Mouse (Mus musculus): ENCODE results near the gene Cir1. TPM values are rescaled to one million over a fixed set of nuclear protein-coding genes. Genes with fewer than 3 reads are reported as not detected.

Gene Cir1
- 3.3 and 4.7 TPM in 2 replicates for polyA plus RNA-seq (2012; rRNA removed)

DNA sequence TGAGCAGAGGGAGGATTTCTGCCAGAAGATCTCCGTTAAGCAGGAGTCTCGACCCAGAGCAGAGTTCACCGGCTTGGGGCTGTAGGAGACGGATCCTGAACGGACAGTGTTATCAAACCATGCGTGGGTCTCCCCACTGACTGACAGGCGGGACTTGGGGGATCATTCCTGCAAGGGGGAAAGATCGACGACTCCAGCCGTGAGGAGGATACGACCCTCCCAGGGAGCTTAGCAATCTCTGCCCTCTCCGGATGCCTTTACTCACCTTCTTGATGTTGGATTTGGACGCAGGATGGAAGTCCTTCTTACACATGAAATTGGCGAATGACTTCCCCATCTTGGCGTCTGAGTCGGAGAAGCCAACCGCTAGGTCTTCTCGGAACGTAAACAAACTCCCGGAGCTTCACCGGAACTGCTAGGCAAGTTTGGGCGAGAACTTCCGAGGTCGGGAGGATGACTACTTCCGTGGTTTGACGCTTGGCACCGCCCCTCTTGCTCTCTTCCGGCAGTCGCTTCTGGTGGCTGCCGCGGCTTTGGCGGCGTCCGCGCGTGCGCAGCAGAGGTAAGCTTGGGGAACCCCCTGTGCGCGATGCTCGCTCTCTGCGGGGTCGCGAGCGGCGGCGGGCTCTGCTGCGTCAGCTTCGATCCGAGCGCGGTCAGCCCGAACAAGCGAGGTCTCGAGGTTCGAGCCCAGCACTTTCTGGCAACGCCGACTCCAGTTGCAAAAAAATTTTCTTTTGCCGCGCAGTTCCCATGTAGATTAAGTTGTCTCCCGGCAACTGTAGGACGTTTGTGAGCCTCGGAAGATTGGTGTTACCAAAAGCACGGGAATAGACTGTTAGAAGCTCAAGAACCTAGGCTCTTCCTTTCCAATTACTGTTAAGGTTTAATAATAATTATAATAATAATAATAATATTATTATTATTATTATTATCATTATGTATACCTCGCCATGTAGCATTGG lies at the start of gene Cir1, which contains the start of gene Scrn3:
TSS of gene Cir1 (minus strand) at position 550 of the 965 bp plus-strand sequence.
TSS of gene Scrn3 (plus strand) at position 450 of the 965 bp plus-strand sequence.
- peak; percentile 65 for DNase-seq (ENCODE audit: low read depth)

DNA sequence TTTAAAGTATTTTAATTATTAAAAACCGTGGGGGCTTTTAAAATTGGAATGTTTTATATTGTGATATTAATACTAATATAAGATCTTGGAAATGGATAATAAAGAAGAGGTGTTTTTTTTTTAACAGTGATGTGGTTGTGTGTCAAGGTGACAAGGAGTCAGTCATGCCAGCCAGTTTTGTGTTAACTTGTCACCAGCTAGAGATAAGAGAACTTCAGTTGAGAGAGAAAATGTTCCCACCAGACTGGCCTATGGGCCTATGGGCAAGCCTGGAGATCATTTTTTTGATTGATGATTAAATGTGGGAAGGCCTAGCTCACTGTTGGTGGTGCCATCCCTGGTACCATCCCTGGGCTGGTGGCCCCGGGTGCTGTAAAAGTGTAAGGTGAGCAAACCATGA lies 48.0 kb upstream of the Cir1 start:
- no peak for DNase-seq (ENCODE audit: low read depth)

GRCm38 (mm10) chr2:73359941-73360340 lies 47.4 kb upstream of the Cir1 start:
- no peak for DNase-seq (ENCODE audit: low read depth)

GRCm38 (mm10) chr2:73357004-73357403 lies 44.5 kb upstream of the Cir1 start:
- DNase-seq (ENCODE audit: low read depth) = no peak

- DNase-seq (ENCODE audit: low read depth) = no peak
Observed at GRCm38 (mm10) chr2:73351927-73352374, 39.5 kb upstream of the Cir1 start.

GRCm38 (mm10) chr2:73351496-73351895 lies 39.0 kb upstream of the Cir1 start:
- DNase-seq (ENCODE audit: low read depth) = no peak

DNA sequence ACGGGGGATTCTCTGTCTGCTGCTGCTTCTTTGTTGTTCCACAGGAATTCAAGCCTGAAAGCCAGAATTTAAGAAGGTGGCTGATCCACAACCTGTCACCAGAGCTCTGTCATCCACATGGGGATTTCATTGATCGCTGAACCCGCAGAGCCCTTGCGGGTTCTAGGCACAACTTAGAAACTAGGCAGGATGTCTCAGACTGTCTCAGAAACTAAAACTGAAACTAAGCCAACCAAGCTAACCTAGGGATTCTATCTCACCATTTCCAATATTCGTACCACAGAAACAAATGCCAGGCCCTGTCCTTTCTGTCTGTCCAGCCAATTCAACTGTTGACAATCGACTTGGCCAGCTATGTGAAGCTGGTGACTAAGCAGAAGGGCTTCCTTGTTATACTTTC lies 35.7 kb upstream of the Cir1 start:
- DNase-seq (ENCODE audit: low read depth) = no peak

DNA sequence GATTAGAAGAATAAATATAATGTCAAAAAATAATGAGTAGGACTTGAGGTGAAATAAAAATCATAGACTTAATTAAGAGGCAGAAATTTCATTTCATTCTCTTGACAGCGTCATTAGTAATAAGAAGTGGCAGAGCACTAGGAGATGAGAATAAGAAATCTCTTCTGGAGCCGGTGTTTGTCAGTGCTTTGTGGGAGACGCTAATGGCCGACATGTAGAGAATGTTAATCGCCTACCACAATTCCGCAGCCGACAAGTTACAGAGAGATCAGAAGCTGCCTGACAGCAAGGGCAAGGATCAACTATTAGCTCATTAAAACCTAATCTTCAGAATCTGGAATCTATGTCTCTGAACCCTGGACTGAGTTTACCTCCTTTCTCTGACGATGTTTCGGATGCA lies 35.3 kb upstream of the Cir1 start:
- no peak for DNase-seq (ENCODE audit: low read depth)

GRCm38 (mm10) chr2:73347136-73347535 lies 34.6 kb upstream of the Cir1 start:
- DNase-seq (ENCODE audit: low read depth) = no peak

GRCm38 (mm10) chr2:73346345-73347086 lies 34.0 kb upstream of the Cir1 start:
- DNase-seq (ENCODE audit: low read depth) = no peak

DNA sequence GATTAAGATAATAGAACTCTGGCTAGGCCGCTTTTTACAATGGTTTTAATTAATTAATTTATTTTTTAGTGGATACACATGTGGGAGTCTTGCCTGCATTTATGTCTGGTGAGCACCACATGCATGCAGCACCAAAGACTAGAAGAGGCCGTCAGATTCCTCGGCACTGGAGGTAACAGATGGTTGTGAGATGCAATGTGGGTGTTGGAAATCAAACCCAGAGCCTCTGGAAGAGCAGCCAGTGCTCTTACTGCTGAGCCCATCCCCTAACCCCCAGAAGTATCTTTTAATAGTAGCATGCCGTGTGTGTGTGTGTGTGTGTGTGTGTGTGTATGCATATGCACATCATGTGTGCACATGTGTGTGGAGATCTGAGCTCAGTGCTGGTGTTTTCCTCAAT lies 32.7 kb upstream of the Cir1 start:
- DNase-seq (ENCODE audit: low read depth) = no peak

DNA sequence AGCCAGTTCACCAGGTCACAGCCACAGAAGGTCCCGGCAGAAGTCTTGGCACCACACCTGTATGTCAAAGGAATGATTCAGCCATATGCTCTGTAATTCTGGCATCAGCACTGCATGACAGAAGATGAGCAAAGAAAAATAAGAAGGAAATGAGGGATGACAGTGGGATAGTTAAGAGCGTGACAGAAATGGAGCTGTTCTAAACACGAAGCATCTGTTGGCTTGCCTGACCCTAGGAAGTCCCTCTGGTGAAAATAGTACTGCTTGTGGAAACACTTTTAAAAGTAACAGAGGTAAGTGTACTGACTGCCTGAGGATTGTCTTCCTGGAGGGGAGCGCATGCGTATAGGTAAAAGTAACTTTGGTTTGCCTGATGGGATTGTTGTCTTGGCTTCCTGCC lies 31.2 kb upstream of the Cir1 start:
- no peak for DNase-seq (ENCODE audit: low read depth)

GRCm38 (mm10) chr2:73338415-73338814 lies 25.9 kb upstream of the Cir1 start:
- DNase-seq (ENCODE audit: low read depth) = no peak

GRCm38 (mm10) chr2:73335949-73336348 lies 23.4 kb upstream of the Cir1 start:
- no peak for DNase-seq (ENCODE audit: low read depth)

DNA sequence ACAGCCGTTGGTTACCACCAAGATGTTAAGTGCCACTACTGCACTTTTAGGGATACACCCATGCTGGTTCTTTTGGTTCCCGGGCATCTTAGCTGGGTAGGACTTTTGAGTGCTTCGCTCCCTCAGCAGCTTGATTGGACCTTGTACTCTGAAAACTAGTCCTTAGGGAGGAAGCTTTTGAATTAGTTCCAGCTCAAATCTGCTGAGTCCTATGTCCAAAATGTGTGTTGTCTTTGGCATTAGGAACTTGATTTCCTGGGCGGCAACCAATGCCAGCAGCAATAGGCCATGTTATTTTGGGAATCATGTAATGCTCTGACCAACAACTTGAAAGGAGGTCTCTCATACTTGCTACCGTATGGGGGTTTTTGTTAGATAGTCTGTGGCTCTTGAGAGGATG lies 13.4 kb upstream of the Cir1 start:
- no peak for DNase-seq (ENCODE audit: low read depth)

- no peak for DNase-seq (ENCODE audit: low read depth)
Observed at GRCm38 (mm10) chr2:73322991-73323390, 10.5 kb upstream of the Cir1 start.

GRCm38 (mm10) chr2:73319218-73319617 lies 6.7 kb upstream of the Cir1 start:
- no peak for DNase-seq (ENCODE audit: low read depth)

DNA sequence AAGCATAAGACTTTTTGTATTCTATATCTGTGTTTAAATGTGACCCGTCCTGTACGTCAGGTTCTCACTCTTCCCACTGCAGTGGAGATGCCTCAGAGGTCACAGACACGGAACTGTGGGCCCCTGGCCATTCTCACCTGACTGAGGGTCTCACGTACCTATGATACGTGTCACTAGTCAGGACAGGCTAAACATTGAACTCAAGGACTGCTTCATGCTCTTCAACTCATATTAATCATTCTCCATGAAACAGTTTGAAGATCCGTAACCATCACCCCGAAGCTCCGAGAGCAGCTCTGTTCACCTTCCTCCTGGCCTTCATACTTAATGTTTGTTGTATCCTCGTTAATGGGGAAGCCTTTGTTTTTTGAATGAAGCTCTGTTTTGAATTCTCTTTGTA lies 4.9 kb upstream of the Cir1 start:
- no peak for DNase-seq (ENCODE audit: low read depth)

DNA sequence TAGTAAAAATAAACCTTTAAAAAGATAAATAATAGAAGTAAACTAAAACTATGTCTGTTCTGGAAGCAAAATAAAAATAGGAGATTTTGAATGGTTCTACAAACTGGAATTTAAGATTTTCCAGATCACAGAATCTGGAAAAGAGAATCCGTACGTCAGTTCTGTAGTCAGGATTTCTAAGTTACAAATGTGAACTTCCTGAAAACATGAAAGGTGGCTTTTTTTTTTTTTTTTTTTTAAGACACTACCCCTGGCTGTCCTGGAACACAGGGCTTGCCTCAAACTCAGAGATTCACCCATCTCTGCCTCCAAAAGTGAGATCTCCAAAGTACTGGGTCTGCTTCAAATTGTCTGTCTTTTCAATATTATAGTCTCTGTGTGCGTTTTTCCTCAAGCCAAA lies 1.8 kb upstream of the Cir1 start:
- no peak for DNase-seq (ENCODE audit: low read depth)

DNA sequence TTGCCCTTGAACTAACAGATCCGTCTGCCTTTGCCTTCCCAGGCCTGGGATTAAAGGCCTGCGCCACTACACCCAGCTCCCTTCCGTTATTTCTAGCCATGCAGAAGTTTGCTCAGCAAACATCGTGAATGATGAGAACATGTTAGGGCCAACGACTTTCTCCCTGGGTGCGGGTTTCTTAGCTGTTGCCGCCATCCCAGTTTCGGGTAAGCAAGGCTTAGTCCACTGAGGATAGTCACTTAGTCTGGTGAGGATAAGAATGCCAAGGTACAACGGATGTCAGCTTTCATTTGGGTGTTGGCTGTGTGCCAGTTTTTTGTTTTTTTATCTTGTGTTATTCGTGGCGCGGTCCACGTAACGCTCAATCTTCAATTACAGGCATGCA lies 608 bp upstream of the Cir1 start:
- DNase-seq (ENCODE audit: low read depth) = no peak

DNA sequence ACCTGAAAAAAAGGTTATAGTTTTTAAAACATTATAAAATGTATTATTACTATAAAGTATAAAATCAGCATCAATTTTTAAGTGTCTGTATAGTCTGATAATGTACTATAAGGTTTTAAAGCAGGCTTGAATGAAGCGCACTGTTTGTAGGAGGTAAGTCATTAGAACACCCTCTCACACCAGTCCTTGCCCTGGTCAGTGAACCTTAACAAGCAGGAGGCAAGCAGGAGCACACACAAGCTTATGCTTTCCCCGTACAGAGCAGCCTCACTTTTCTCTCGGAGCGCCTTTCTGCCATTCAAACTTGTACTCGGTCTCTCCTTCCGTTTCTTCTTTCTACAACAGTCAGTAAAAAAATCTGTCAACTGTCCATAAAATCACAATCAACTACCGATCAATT lies 6.5 kb downstream of the Cir1 start:
- DNase-seq (ENCODE audit: low read depth) = no peak

DNA sequence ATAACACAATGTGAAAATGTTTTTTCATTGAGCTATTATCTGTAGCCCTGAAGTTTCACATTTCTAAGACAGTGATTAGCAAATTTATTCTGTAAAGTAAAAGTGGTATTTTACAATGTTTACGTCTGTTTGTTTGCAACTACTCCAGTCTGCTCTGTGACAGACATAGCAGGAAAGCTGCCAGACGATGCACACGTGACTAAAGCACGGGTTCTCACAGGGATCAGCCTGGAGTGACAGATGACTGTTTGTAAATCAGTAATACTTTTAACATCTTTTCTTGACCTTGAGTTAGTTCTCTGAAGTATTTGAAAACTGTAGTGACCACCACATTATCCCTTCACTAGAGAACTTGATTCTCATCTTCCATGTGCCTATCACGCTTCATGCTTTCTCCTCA lies 8.0 kb downstream of the Cir1 start:
- no peak for DNase-seq (ENCODE audit: low read depth)

DNA sequence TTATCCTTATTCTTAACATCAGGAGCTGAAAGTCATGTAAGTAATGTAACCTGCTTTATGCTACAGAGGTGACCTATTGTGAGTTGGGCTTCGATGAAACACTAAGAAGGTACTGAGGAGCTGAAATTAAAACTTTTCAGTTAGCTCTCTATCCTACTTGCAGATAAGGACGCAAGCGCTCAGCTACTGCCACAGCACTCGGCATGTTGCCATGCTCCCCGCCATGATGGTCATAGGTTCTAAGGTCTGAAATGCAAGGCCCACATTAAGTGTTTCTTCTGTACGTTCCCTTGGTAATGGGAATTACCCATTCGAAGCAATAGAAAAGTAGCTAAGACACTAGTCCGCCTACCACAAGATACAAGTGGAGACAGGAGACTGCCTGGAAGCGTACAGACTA lies 9.8 kb downstream of the Cir1 start:
- DNase-seq (ENCODE audit: low read depth) = no peak
